Mouse (Mus musculus) embryonic fibroblast, embryonic 13.5 days (primary cell): ENCODE data around the gene Gnas. TPM values are rescaled to one million over a fixed set of nuclear protein-coding genes. Genes with fewer than 3 reads are reported as not detected.

Experiments
- H3K27ac ChIP-seq: 2 replicates; pipeline ENCODE4 v1.5.1; 2012; ENCODE audit warnings: low read length, control low read depth, inconsistent platforms; ENCODE audit not compliant: insufficient read depth
- H3K4me1 ChIP-seq: 2 replicates; pipeline ENCODE4 v1.6.1; 2011; ENCODE audit warnings: low read length; ENCODE audit not compliant: control insufficient read depth, insufficient read depth
- H3K4me3 ChIP-seq: 2 replicates; pipeline ENCODE4 v1.5.1; 2011; ENCODE audit warnings: mild to moderate bottlenecking, control low read depth, low read length; ENCODE audit not compliant: insufficient read depth
- CTCF ChIP-seq: IDR thresholded peaks from 2 replicates; pipeline ENCODE4 v1.5.1; 2011; ENCODE audit warnings: mild to moderate bottlenecking, control low read depth, low read length, moderate library complexity, borderline replicate concordance; ENCODE audit not compliant: insufficient read depth
- POLR2A ChIP-seq: IDR thresholded peaks from 2 replicates; pipeline ENCODE4 v1.6.1; 2011; ENCODE audit warnings: low read depth, mild to moderate bottlenecking, control low read depth, low read length, moderate library complexity
- polyA plus RNA-seq: library from polyadenylated mRNA; stranded (reverse); fragments of >200 nt; gene quantifications from 2 replicates; pipeline ENCODE4 v1.2.4, GENCODE M21; 2011; ENCODE audit warnings: low read depth; ENCODE audit not compliant: missing spikeins, insufficient read length

The Gnas gene
- polyA plus RNA-seq, 1 experiment: 1,076 TPM

- Histone ChIP-seq H3K27ac (no peak overlapping the region), H3K4me3 (no peak overlapping the region)
- TF ChIP-seq CTCF (no peak), POLR2A (no peak)
Measured at GRCm38 (mm10) chr2:174325989-174326388, 41.9 kb downstream of the Gnas start.

GRCm38 (mm10) chr2:174326481-174326880 lies 42.4 kb downstream of the Gnas start:
- no peak for TF ChIP-seq CTCF
- Histone ChIP-seq H3K27ac (no peak overlapping the region), H3K4me3 (peak overlapping the region; percentile 30), H3K4me1 (no peaks in the 10 kb centered on the region)

More at GRCm38 (mm10) chr2:174325989-174326388, 41.9 kb downstream of the Gnas start:
- H3K4me1 ChIP-seq: no peaks in the 10 kb centered on the region

GRCm38 (mm10) chr2:174327295-174327981 lies 43.3 kb downstream of the Gnas start:
- TF ChIP-seq CTCF (no peak), POLR2A (peak; percentile 91)
- H3K4me3 ChIP-seq: peak overlapping the region; percentile 30
- H3K27ac ChIP-seq: no peak overlapping the region
- H3K4me1 ChIP-seq: no peaks in the 10 kb centered on the region; the same call in 1 of the 2 replicates

GRCm38 (mm10) chr2:174328358-174328905 lies 44.3 kb downstream of the Gnas start:
- H3K27ac ChIP-seq: peak overlapping the region; percentile 95
- H3K4me1 ChIP-seq: peaks cover 2% of the 10 kb centered on the region; the same call in 1 of the 2 replicates
- TF ChIP-seq POLR2A: no peak
- TF ChIP-seq CTCF: no peak
- H3K4me3 ChIP-seq: peak overlapping the region; percentile 30

GRCm38 (mm10) chr2:174328926-174329662 lies 45.0 kb downstream of the Gnas start:
- TF ChIP-seq POLR2A (peak; percentile 74), CTCF (no peak)
- Histone ChIP-seq H3K27ac (peak overlapping the region; percentile 95), H3K4me1 (peaks cover 5% of the 10 kb centered on the region), H3K4me3 (peak overlapping the region; percentile 28)

- TF ChIP-seq CTCF: no peak
- TF ChIP-seq POLR2A: peak; percentile 80
- Histone ChIP-seq H3K4me3 (peak overlapping the region; percentile 95), H3K27ac (peak overlapping the region; percentile 98), H3K4me1 (peaks cover 5% of the 10 kb centered on the region)
Measured at GRCm38 (mm10) chr2:174329663-174330615, 45.8 kb downstream of the Gnas start.

GRCm38 (mm10) chr2:174330616-174331191 lies 46.6 kb downstream of the Gnas start:
- TF ChIP-seq CTCF (no peak), POLR2A (peak; percentile 55; the same call in 1 of the 2 replicates)
- H3K4me3 ChIP-seq: peak overlapping the region; percentile 95
- peaks cover 5% of the 10 kb centered on the region for H3K4me1 ChIP-seq
- peak overlapping the region; percentile 98 for H3K27ac ChIP-seq

GRCm38 (mm10) chr2:174331282-174332030 lies 47.3 kb downstream of the Gnas start:
- TF ChIP-seq POLR2A: no peak
- no peak for TF ChIP-seq CTCF
- Histone ChIP-seq H3K4me3 (peak overlapping the region; percentile 95), H3K4me1 (peaks cover 9% of the 10 kb centered on the region), H3K27ac (peak overlapping the region; percentile 57)
